Mouse (Mus musculus) neural tube, embryonic 14.5 days (tissue): ENCODE results near the gene Msh5. TPM values are rescaled to one million over a fixed set of nuclear protein-coding genes. Genes with fewer than 3 reads are reported as not detected.
"Not testable (repeated sequence)": the region's sequence is repeated elsewhere in the genome, so short reads cannot be mapped to it uniquely, and the experiment has no call there.

Source experiments
- ATAC-seq: fragments of 200-750 bp; cut with Nextera tagmentation; 2 replicates; pipeline ENCODE4 v1.8.0; 2017; ENCODE audit warnings: low read depth, mild to moderate bottlenecking, moderate TSS enrichment, moderate library complexity
- H3K27ac ChIP-seq: fragments of 300-500 bp; sonication (generic); 2 replicates; pipeline ENCODE4 v1.5.1; 2014; ENCODE audit warnings: low read depth, mild to moderate bottlenecking, control low read depth, low read length, moderate library complexity, mixed read lengths
- H3K27me3 ChIP-seq: fragments of 300-500 bp; sonication (generic); 2 replicates; pipeline ENCODE4 v1.6.1; 2014; ENCODE audit warnings: low read length; ENCODE audit not compliant: control insufficient read depth, insufficient read depth
- H3K36me3 ChIP-seq: fragments of 300-500 bp; sonication (generic); 2 replicates; pipeline ENCODE4 v1.6.1; 2014; ENCODE audit warnings: low read length, mixed read lengths; ENCODE audit not compliant: control insufficient read depth, insufficient read depth
- H3K4me1 ChIP-seq: fragments of 300-500 bp; sonication (generic); 2 replicates; pipeline ENCODE4 v1.6.1; 2014; ENCODE audit warnings: low read length; ENCODE audit not compliant: control insufficient read depth, insufficient read depth
- H3K4me2 ChIP-seq: fragments of 300-500 bp; sonication (generic); 2 replicates; pipeline ENCODE4 v1.6.1; 2014; ENCODE audit warnings: mild to moderate bottlenecking, low read depth, low read length, control low read depth
- H3K4me3 ChIP-seq: fragments of 300-500 bp; sonication (generic); 2 replicates; pipeline ENCODE4 v1.5.1; 2014; ENCODE audit warnings: low read depth, low read length, control low read depth, mixed read lengths
- H3K9ac ChIP-seq: fragments of 300-500 bp; sonication (generic); replicated peaks from 2 replicates; pipeline ENCODE4 v1.6.1; 2014; ENCODE audit warnings: low read depth, mild to moderate bottlenecking, control low read depth, low read length, mixed read lengths
- H3K9me3 ChIP-seq: fragments of 300-500 bp; sonication (generic); 2 replicates; pipeline ENCODE4 v1.6.1; 2016; ENCODE audit warnings: low read length; ENCODE audit not compliant: control insufficient read depth
- WGBS: fragments of 180-500 bp; shearing (Covaris S2); extraction: QIAGEN DNeasy Blood & Tissue Kit; methylation state at CpG from one replicate; pipeline ENCODE4 v1.1.7; 2014; 5-methylcytosine and 5-hydroxymethylcytosine counted together
- polyA plus RNA-seq: library from polyadenylated mRNA; unstranded; fragments of >200 nt; fragmentation: Nextera tagmentation; extraction: Ambion mirVana; gene quantifications from 2 replicates; pipeline ENCODE4 v1.2.1, GENCODE M21; 2014

Msh5 gene
- polyA plus RNA-seq, 1 experiment from 2014 or later = 2.2 TPM

DNA sequence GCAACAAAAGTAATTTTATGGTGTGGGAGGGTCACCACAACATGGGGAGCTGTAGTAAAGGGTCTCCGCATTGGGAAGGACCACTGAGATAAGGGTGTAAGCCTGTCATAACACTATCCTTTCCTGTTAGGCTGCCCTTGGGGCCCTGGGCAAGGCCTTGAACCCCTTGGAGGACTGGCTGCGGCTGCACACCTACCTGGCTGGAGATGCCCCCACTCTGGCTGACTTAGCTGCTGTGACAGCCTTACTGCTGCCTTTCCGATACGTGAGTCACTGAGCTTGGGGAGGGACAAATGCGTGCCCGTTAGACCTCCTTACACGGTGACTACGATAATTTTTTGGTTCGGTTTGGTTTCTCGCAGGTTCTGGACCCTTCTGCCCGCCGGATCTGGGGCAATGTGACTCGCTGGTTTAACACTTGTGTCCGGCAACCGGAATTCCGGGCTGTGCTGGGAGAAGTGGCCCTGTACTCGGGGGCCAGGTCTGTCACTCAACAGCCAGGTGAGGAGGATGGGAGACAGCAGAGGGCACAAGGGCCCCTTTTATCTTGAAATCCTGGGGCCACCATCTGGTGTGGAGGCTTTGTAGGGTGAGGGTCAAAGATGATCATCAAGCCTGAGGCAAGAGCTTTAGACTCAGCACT is 42.3 kb downstream of the Msh5 start:
- WGBS = 97% methylated on average over 17 of the region's 17 CpGs
- no peak overlapping the region for H3K27ac ChIP-seq

DNA sequence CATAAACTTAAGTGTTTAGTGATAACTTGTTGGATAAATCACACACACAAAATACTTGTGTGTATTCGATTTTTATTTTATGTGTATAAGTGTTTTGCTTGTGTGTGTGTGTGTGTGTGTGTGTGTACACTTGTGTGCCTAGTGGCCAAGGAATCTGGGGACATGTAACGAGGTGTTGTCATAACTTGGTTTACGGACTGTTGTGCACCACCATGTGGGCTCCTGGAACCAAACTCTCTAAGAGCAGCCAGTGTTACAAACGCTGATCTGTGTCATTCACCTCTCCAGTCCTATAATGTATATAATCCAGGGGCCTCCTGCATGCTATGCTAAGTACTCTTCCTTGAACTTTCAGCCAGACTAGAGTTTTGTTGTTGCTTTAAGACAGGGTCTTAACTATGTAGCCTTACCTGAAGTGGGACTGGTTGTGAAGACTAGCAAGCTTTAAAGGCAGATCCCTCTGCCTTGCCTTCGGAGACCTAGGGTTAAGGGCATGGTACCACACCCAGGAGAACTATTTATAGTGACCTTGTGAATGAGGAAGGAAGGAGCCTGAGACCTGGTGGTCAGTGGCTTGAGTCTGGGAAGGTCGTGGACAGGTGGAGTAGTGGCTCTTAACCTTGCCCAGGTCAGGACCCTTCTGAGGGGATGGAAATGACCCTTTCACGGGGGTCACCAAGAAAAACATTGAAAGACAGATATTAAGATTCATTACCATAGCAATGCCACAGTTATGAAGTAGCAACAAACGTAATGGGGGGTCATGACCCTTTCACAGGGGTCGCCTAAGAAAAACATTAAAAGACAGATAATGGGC is 43.3 kb downstream of the Msh5 start:
- Histone ChIP-seq H3K27ac (no peak overlapping the region), H3K4me3 (no peak overlapping the region), H3K4me2 (no peak overlapping the region), H3K36me3 (peaks cover 20% of the 10 kb centered on the region; the same call in 1 of the 2 replicates), H3K9me3 (no peaks in the 10 kb centered on the region), H3K27me3 (no peaks in the 10 kb centered on the region), H3K4me1 (peaks cover 17% of the 10 kb centered on the region), H3K9ac (no peak overlapping the region; the same call in 1 of the 2 replicates)
- no peak for ATAC-seq
- WGBS = 82% methylated on average over 9 of the region's 9 CpGs

More for the DNA sequence above, 42.3 kb downstream of the Msh5 start:
- H3K27me3 ChIP-seq = no peaks in the 10 kb centered on the region
- H3K4me1 ChIP-seq = peaks cover 17% of the 10 kb centered on the region
- peaks cover 20% of the 10 kb centered on the region; the same call in 1 of the 2 replicates for H3K36me3 ChIP-seq
- H3K9ac ChIP-seq = no peak overlapping the region
- H3K9me3 ChIP-seq = no peaks in the 10 kb centered on the region
- no peak overlapping the region for H3K4me3 ChIP-seq
- H3K4me2 ChIP-seq = no peak overlapping the region
- ATAC-seq = no peak

DNA sequence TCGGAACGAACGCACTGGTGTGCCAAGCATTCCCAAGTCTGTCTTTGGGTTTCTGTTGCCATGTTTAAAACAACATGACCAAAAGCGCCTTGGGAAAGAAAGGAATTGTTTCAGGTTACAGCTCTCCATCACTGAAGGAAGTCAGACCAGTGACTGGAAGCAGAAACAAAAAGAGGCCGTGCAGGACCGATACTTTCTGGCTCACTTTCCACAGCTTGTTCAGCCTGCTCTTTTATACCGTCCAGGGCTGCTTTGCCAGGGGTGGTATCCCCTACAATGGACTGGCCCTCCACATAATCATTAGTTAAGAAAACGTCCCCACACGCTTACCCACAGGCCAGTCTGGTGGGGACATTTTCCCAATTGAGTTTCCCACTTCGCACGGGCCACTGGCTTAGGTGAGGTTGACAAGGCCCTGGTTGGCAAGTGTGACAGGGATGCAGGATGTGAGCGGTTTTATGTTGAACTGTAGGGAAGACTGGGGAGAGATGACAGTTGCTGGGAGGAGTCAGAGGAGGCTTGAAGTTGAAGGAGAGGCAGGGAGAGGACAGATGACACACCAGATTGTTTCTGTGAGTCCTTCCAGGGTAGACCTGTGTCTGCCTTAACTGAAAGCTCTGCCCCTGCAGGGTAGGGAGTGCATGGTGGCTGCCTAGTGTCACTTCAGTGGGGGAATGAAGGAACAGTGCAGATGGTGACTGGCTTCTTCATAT is 44.2 kb downstream of the Msh5 start:
- Histone ChIP-seq H3K27me3 (no peaks in the 10 kb centered on the region), H3K36me3 (peaks cover 15% of the 10 kb centered on the region; the same call in 1 of the 2 replicates), H3K27ac (no peak overlapping the region), H3K4me2 (peak overlapping the region; percentile 99), H3K9ac (peak overlapping the region; percentile 91; the same call in 1 of the 2 replicates), H3K9me3 (no peaks in the 10 kb centered on the region), H3K4me1 (peaks cover 17% of the 10 kb centered on the region), H3K4me3 (peak overlapping the region; percentile 70)
- ATAC-seq = no peak
- 13% methylated on average over 12 of the region's 12 CpGs for WGBS

DNA sequence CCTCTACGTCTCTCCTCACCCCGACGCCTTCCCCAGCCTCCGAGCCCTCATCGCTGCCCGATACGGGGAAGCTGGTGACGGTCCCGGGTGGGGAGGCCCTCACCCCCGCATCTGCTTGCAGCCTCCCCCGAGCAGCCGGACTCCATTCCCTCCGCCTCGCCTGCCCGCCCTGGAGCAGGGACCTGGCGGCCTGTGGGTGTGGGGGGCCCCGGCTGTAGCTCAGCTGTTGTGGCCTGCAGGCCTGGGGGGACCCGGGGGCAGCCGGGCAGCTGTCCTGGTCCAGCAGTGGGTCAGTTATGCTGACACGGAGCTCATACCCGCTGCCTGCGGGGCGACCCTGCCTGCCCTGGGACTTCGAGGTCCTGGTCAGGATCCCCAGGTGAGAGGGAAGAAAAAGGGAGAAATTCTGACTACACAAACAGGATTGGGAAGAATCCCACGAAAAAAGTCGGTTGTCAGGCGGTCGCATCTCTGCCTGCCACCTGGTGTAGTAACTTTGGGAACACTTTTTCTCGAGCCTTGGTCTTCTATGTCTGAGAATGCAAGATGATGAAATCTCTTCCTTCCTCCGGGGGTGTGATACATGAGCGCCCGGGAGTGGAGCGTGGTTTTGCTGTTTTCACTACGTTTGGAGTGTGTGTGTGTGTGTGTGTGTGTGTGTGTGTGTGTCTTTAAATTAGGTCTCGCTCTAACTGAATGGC is 44.9 kb downstream of the Msh5 start:
- Histone ChIP-seq H3K36me3 (peaks cover 14% of the 10 kb centered on the region; the same call in 1 of the 2 replicates), H3K4me2 (peak overlapping the region; percentile 99), H3K4me3 (peak overlapping the region; percentile 70), H3K9me3 (no peaks in the 10 kb centered on the region), H3K4me1 (peaks cover 17% of the 10 kb centered on the region), H3K9ac (peak overlapping the region; percentile 91), H3K27me3 (no peaks in the 10 kb centered on the region), H3K27ac (peak overlapping the region; percentile 97)
- no peak for ATAC-seq
- under 1% methylated on average over 35 of the region's 35 CpGs for WGBS

DNA sequence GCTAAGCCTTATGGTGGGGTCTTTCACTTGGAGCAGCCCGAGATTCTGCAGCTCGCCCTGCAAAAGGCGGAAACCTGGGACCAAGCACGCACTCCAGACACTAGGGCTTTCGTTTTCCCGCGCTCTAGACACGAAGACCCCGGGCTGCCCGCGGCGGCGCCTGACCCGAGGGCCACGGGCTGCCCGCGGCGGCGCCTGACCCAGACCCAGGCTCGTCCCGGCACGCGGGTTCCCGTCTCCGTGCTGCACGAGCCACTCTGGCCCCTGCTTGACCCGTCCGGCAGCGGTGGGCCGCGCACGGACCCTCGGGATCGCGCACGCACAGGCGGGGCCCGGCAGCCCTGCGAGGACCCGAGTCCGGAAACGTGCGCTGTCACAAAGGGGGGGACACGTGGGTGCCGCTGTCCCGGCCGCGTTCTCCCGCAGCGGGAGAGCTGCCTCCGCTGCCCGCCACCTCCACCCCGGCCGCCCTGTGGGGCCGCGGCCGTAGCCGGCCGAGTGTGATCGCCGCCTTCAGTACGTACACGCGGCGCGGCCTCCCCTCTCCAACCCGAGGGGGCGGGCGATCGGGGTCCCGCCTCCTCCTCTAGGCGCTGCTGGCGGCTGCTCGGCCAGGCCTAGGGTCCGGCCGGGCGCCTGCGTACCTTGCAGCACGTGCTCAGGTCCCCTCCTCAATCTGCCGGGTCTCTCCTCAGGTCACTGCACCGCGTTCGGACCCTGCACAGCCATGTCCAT is 45.7 kb downstream of the Msh5 start, which contains the start of gene Vars:
Vars (plus strand) TSS at position 271 of the 735 bp plus-strand sequence.
- peaks cover 17% of the 10 kb centered on the region for H3K4me1 ChIP-seq
- H3K27me3 ChIP-seq = no peaks in the 10 kb centered on the region
- no peaks in the 10 kb centered on the region for H3K9me3 ChIP-seq
- peak; percentile 94 for ATAC-seq
- H3K4me2 ChIP-seq = peak within 1 kb of the TSS; percentile 99
- H3K4me3 ChIP-seq = peak within 1 kb of the TSS; percentile 70
- under 1% methylated on average over 75 of the region's 83 CpGs for WGBS
- peak within 1 kb of the TSS; percentile 97 for H3K27ac ChIP-seq
- H3K9ac ChIP-seq = peak within 1 kb of the TSS; percentile 91
- peaks cover 12% of the 10 kb centered on the region; the same call in 1 of the 2 replicates for H3K36me3 ChIP-seq

DNA sequence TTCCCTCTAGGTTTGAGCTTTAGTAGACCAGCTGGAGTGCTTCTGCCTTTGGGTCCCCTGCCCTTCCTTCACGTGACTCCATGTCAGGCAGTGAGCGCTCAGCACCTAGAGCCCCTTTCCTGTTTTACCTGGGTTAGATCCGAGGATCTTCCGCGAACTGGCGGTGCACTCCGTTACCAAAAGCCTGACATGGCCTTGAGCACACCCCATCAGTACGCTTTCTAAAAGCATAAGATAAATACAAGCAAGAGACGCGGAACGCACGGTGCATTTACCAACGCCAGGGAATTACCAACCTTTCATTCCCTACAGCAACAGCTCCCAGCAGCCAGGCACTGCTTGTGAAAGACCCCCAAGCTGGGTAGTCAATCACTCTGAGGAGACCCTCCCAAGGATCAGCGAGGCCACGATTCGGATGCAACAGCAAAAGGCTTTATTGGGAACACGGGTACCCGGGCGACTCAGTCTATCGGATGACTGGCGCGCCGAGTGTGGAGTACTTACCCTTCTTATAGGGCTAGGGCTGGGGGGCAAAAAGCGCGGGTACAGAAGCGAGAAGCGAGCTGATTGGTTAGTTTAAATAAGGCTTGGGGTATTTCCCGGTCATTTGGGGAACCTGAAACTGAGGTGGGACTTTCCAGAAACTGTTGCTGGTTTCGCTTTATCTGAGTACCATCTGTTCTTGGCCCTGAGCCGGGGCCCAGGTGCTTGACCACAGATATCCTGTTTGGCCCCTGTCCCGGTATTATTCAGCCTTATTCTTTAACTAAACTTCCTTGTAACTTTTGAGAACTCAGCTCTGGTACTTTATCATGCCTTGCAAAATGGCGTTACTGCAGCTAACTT is 46.5 kb downstream of the Msh5 start:
- not testable (repeated sequence) for H3K9ac ChIP-seq, H3K9me3 ChIP-seq, H3K27ac ChIP-seq, ATAC-seq, H3K36me3 ChIP-seq, H3K27me3 ChIP-seq
- Histone ChIP-seq H3K4me2 (peak overlapping the region; percentile 99), H3K4me3 (peak overlapping the region; percentile 70), H3K4me1 (peaks cover 17% of the 10 kb centered on the region)
- 26% methylated on average over 29 of the region's 32 CpGs for WGBS

DNA sequence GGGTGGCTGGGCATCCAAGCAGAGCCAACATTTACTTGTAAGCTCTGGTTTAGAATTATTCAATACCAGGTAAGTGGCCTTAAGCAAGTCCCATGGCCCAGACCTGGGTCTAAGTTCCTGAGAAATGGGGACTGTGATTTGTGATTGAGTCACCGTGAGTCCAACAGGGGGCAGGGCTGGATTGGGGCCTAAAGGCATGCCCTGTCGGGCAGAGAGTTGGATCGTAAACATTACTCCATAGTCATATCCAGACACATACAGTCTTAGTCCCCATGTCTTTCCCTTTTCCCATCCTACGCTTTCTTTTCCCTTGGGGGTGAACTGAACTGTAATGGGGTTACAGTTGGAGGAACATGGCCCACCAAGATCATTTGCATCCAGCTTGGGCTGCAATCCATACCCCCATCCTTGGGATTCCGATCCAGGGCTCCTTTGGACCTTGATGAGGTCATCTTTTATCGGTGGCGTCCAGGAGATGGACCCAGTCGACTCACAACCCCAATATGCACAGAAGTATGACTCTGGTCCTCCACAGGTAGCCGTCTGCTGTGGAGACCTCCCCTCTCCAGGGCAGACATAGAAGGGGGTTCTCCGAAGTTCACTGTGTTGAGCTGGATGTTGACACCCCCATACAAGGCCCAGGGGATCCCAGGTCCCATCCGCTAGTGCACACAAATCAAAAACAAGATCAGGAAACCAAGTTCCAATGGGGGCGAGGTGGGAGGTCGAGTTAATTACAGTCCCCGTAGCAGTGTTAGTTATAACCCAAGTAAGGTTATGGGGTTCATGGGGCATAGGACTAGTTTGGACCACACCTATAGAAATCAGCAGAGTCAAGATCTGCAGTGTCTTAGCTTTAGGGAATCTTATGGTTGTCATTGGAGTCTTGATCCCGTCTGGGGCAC is 47.8 kb downstream of the Msh5 start:
- WGBS = 93% methylated on average over 15 of the region's 15 CpGs
- H3K9ac ChIP-seq = no peak overlapping the region
- no peak overlapping the region for H3K4me3 ChIP-seq
- no peak overlapping the region for H3K27ac ChIP-seq
- ATAC-seq = no peak
- no peak overlapping the region for H3K4me2 ChIP-seq
- H3K36me3 ChIP-seq = no peaks in the 10 kb centered on the region
- peaks cover 17% of the 10 kb centered on the region for H3K4me1 ChIP-seq
- no peaks in the 10 kb centered on the region for H3K9me3 ChIP-seq
- H3K27me3 ChIP-seq = no peaks in the 10 kb centered on the region
